Mouse (Mus musculus) stomach, embryonic 14.5 days (tissue): ENCODE measurements around the gene Tenm4. TPM values are rescaled to one million over a fixed set of nuclear protein-coding genes. Genes with fewer than 3 reads are reported as not detected.

Source experiments
- ATAC-seq: fragments of 200-750 bp; cut with Nextera tagmentation; 2 replicates; pipeline ENCODE4 v1.8.0; 2017; ENCODE audit warnings: low read depth, moderate TSS enrichment; ENCODE audit not compliant: insufficient number of reproducible peaks, insufficient read depth, low FRiP score
- H3K27ac ChIP-seq: fragments of 300-500 bp; sonication (generic); 2 replicates; pipeline ENCODE4 v1.5.1; 2014; ENCODE audit warnings: mild to moderate bottlenecking, low read length, moderate library complexity, mixed read lengths
- H3K27me3 ChIP-seq: fragments of 300-500 bp; sonication (generic); 2 replicates; pipeline ENCODE4 v1.6.1; 2014; ENCODE audit warnings: low read length, control low read depth, mixed read lengths; ENCODE audit not compliant: control insufficient read depth, insufficient read depth
- H3K36me3 ChIP-seq: fragments of 300-500 bp; sonication (generic); 2 replicates; pipeline ENCODE4 v1.6.1; 2014; ENCODE audit warnings: mild to moderate bottlenecking, control low read depth, low read length, moderate library complexity, mixed read lengths; ENCODE audit not compliant: control insufficient read depth, insufficient read depth
- H3K4me1 ChIP-seq: fragments of 300-500 bp; sonication (generic); 2 replicates; pipeline ENCODE4 v1.6.1; 2014; ENCODE audit warnings: low read length, control low read depth, mixed read lengths; ENCODE audit not compliant: control insufficient read depth, insufficient read depth
- H3K4me2 ChIP-seq: fragments of 300-500 bp; sonication (generic); replicated peaks from 2 replicates; pipeline ENCODE4 v1.6.1; 2014; ENCODE audit warnings: low read depth, low read length, control low read depth
- H3K4me3 ChIP-seq: fragments of 300-500 bp; sonication (generic); 2 replicates; pipeline ENCODE4 v1.5.1; 2014; ENCODE audit warnings: low read depth, low read length, control low read depth
- H3K9ac ChIP-seq: fragments of 300-500 bp; sonication (generic); replicated peaks from 2 replicates; pipeline ENCODE4 v1.6.1; 2014; ENCODE audit warnings: low read depth, mild to moderate bottlenecking, control low read depth, low read length, moderate library complexity, mixed read lengths
- H3K9me3 ChIP-seq: fragments of 300-500 bp; sonication (generic); 2 replicates; pipeline ENCODE4 v1.6.1; 2016; ENCODE audit warnings: low read depth, low read length, control low read depth; ENCODE audit not compliant: control insufficient read depth
- WGBS: fragments of 180-500 bp; shearing (Covaris S2); extraction: QIAGEN DNeasy Blood & Tissue Kit; methylation state at CpG from one replicate; pipeline ENCODE4 v1.1.7; 2014; 5-methylcytosine and 5-hydroxymethylcytosine counted together
- polyA plus RNA-seq: library from polyadenylated mRNA; unstranded; fragments of >200 nt; fragmentation: Nextera tagmentation; extraction: Ambion mirVana; gene quantifications from 2 replicates; pipeline ENCODE4 v1.2.1, GENCODE M21; 2014

The Tenm4 gene
- polyA plus RNA-seq, 1 experiment from 2014 or later = 28.8 TPM

GRCm38 (mm10) chr7:96902183-96902582, 731.1 kb downstream of the Tenm4 start:
- no peak overlapping the region for H3K4me3 ChIP-seq
- peaks cover 10% of the 10 kb centered on the region; the same call in 1 of the 2 replicates for H3K4me1 ChIP-seq
- no peaks in the 10 kb centered on the region for H3K27me3 ChIP-seq
- H3K36me3 ChIP-seq = no peaks in the 10 kb centered on the region
- ATAC-seq = 0 out of 2 replicates have a peak, but pooled peaks have one; percentile 33
- no peak overlapping the region for H3K27ac ChIP-seq
- H3K9me3 ChIP-seq = no peaks in the 10 kb centered on the region
- H3K4me2 ChIP-seq = no peak overlapping the region
- 28% methylated on average over 5 of the region's 5 CpGs for WGBS
- no peak overlapping the region for H3K9ac ChIP-seq

DNA sequence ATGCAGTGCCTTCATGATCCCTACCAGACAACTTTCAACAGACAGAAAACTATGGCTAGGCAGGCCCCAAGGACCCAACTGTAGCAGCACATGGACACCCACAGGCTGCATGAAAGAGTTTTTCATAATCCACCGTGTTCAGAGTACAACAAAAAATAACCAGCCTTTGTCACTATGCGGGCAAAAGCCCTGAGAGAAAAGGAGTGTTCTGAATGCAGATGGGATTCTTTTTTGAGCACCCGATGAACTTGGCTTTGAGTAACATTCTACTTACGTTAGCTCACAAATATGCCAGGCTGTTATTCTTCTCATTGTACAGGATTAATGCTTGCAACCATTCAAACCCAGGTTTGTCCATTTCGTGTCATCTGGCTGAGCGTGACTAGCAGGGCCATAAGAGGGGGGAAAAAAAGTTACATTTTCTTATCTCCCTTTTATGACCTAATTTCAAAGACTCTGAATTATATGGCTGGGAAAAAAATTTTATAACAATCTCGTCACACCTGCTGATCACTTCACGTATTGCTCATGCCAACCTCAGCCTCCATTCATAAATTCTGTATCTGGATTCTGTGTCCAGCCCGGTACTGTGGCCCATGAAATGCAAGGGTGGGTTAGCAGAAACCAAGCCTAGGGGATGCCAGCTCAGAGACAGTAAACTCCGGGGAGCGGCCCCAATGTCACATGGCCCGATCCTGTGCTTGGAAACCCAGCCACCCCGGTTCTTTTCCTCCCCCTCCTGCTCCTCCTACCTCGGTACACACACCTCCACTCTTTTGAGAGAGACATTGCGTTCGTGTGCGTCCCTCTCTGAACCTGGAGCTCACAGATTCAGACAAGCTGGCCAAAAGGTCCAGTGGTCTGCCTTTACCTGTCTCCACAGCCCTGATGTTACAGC, 732.3 kb downstream of the Tenm4 start:
- H3K27ac ChIP-seq = no peak overlapping the region
- H3K4me2 ChIP-seq = no peak overlapping the region
- H3K36me3 ChIP-seq = no peaks in the 10 kb centered on the region
- no peaks in the 10 kb centered on the region for H3K9me3 ChIP-seq
- no peak overlapping the region for H3K4me3 ChIP-seq
- no peak overlapping the region for H3K9ac ChIP-seq
- H3K27me3 ChIP-seq = no peaks in the 10 kb centered on the region
- 83% methylated on average over 17 of the region's 17 CpGs for WGBS
- ATAC-seq = no peak
- H3K4me1 ChIP-seq = peaks cover 10% of the 10 kb centered on the region; the same call in 1 of the 2 replicates

DNA sequence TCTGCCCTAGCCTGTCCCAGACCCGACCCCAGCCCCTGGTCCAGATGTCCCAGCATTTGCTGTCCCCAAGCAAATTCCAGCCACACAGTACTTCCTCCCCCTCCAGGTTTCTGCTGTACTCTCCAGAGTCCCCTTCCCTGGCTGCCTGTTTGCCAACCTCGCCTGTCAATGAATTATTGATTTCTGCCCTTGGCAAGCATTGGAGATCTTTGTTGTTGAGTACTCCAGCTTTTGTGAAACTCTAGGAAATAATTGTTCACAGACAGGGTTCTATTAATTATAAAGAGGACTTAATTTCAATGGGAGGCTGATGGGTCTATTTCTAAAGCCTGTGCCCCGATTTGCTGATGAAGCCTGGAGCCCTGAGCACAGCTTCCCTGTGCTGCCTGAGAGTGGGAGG, 733.4 kb downstream of the Tenm4 start:
- 0 out of 2 replicates have a peak, but pooled peaks cover 2% of the 10 kb centered on the region for H3K4me1 ChIP-seq
- H3K9ac ChIP-seq = no peak overlapping the region
- WGBS = 55% methylated on average over 3 of the region's 3 CpGs
- H3K36me3 ChIP-seq = no peaks in the 10 kb centered on the region; the same call in 1 of the 2 replicates
- no peak for ATAC-seq
- no peaks in the 10 kb centered on the region for H3K27me3 ChIP-seq
- no peak overlapping the region for H3K27ac ChIP-seq
- no peak overlapping the region for H3K4me3 ChIP-seq
- H3K4me2 ChIP-seq = no peak overlapping the region
- no peaks in the 10 kb centered on the region for H3K9me3 ChIP-seq

- H3K4me2 ChIP-seq = no peak overlapping the region
- H3K4me1 ChIP-seq = no peaks in the 10 kb centered on the region
- H3K36me3 ChIP-seq = no peaks in the 10 kb centered on the region; the same call in 1 of the 2 replicates
- H3K27ac ChIP-seq = no peak overlapping the region
- no peaks in the 10 kb centered on the region for H3K27me3 ChIP-seq
- WGBS = 76% methylated on average over 1 of the region's 1 CpGs
- no peaks in the 10 kb centered on the region for H3K9me3 ChIP-seq
- no peak overlapping the region for H3K9ac ChIP-seq
- ATAC-seq = no peak
- no peak overlapping the region for H3K4me3 ChIP-seq
Measured at GRCm38 (mm10) chr7:96904936-96905335, 733.9 kb downstream of the Tenm4 start.

DNA sequence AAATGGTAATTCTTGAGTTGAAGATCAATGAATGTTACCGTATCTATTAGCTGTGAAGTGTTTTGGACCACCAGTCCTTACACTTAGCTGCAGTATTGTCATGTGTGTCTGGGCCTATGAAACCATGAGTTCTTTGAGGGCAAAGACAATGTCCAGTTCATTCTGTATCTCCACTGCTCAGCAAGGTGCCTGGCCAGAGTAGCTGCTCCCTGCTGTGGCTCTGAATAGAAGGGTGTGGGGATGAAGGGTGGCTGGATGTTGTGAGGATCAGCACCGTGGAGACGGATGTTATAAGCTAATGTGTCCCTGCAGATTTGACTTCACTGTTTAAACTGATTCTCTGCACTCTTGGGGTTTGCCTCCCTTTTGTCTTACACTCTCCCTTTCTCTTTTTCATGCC, 734.4 kb downstream of the Tenm4 start:
- Histone ChIP-seq H3K9me3 (no peaks in the 10 kb centered on the region), H3K36me3 (no peaks in the 10 kb centered on the region; the same call in 1 of the 2 replicates), H3K4me3 (no peak overlapping the region), H3K27me3 (no peaks in the 10 kb centered on the region), H3K9ac (no peak overlapping the region), H3K4me1 (no peaks in the 10 kb centered on the region), H3K4me2 (no peak overlapping the region), H3K27ac (no peak overlapping the region)
- WGBS = 92% methylated on average over 3 of the region's 3 CpGs
- ATAC-seq = no peak

DNA sequence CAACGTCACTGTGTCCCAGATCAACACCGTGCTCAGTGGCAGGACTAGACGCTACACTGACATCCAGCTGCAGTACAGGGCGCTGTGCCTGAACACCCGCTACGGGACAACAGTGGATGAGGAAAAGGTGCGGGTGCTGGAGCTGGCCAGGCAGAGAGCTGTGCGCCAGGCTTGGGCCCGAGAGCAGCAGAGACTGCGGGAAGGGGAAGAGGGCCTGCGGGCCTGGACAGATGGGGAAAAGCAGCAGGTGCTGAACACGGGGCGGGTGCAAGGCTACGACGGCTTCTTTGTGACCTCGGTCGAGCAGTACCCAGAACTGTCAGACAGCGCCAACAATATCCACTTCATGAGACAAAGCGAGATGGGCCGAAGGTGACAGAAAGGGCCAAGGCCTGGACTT, 735.2 kb downstream of the Tenm4 start:
- no peak for ATAC-seq
- Histone ChIP-seq H3K36me3 (no peaks in the 10 kb centered on the region; the same call in 1 of the 2 replicates), H3K27me3 (no peaks in the 10 kb centered on the region), H3K4me2 (no peak overlapping the region), H3K4me3 (no peak overlapping the region), H3K9me3 (no peaks in the 10 kb centered on the region), H3K4me1 (no peaks in the 10 kb centered on the region), H3K27ac (no peak overlapping the region), H3K9ac (no peak overlapping the region)
- 92% methylated on average over 20 of the region's 20 CpGs for WGBS

DNA sequence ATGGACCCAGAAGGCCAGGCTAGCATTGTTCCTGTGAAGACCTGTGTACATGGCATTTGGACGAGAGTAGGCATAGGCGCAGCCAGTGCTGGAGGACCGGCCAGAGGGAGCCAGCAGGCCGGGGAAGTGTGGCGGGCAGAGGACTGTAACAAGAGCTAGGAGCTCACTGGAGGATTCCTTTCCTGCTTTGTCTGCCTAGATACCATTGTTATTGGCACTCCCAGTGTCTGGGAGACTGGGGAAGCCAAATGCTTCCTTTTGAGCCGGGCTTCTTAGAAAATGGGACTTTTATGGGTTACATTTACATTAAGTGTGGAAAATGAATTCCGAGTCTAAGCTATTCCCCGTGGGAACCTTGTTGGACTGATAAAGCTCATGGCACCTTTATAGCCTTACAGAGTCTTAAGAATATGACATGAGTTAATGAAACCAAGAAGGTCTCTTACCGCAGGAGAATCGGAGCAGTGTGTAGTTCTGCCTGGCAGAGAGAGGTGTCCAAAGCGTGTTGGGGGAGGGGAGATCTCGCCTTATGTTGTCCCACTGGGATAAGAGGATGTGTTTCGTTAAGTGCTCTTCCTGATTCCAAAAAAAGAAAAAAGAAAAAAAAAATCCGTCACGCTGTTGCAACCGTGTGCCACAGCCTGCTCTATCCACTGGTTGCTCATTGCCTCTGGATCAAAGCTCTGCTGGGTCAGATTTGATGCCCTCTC, 737.1 kb downstream of the Tenm4 start:
- no peaks in the 10 kb centered on the region for H3K27me3 ChIP-seq
- H3K27ac ChIP-seq = no peak overlapping the region
- 83% methylated on average over 16 of the region's 16 CpGs for WGBS
- H3K4me3 ChIP-seq = no peak overlapping the region
- H3K36me3 ChIP-seq = no peaks in the 10 kb centered on the region; the same call in 1 of the 2 replicates
- H3K4me1 ChIP-seq = no peaks in the 10 kb centered on the region
- no peak overlapping the region for H3K9ac ChIP-seq
- ATAC-seq = no peak
- H3K9me3 ChIP-seq = no peaks in the 10 kb centered on the region
- no peak overlapping the region for H3K4me2 ChIP-seq

DNA sequence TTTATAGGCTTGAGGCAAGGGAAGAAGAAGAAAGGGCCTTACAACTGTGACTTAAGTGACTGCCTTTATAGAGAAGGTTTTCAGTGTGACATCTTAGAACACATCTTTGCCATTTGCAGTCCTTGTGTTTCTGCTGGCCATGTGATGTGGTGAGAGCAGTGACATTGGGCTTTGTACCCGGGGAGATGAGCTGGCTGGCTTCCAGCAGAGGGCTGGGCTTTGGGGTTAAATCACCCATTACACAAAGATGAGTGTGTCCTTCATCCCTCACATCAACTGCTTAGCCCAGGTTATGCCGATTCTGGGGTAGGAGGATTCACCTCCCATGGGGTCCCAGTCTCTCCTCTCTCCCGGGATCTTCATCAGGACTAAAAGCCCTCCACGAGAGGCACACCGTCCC, 738.8 kb downstream of the Tenm4 start:
- no peak overlapping the region for H3K27ac ChIP-seq
- H3K9me3 ChIP-seq = no peaks in the 10 kb centered on the region
- no peak for ATAC-seq
- H3K4me3 ChIP-seq = no peak overlapping the region
- no peaks in the 10 kb centered on the region for H3K4me1 ChIP-seq
- no peaks in the 10 kb centered on the region for H3K27me3 ChIP-seq
- H3K4me2 ChIP-seq = no peak overlapping the region
- no peak overlapping the region for H3K9ac ChIP-seq
- H3K36me3 ChIP-seq = no peaks in the 10 kb centered on the region; the same call in 1 of the 2 replicates
- 82% methylated on average over 5 of the region's 5 CpGs for WGBS
